ENCODE assay signal across 8 mouse cellular contexts in genomic region chr7:16051883-16052595, GRCm38 (mm10). TPM values are rescaled to one million over a fixed set of nuclear protein-coding genes. Genes with fewer than 3 reads are reported as not detected.
DNase-seq lines count a peak whose midpoint lies in the region; ATAC-seq lines count a peak whose summit lies in the region.

No protein-coding gene starts in this region.

- peak overlapping the region; percentile 76 for H3K27ac ChIP-seq in forebrain, embryonic 10.5 days
- peak overlapping the region; percentile 87 for H3K27ac ChIP-seq in heart, embryonic 15.5 days
- H3K27ac ChIP-seq in liver, embryonic 16.5 days (ENCODE audit: low read length) = peak overlapping the region; percentile 88
- peak overlapping the region; percentile 78 for H3K27ac ChIP-seq in neural tube, embryonic 13.5 days (replicated peaks)

- peak overlapping the region; percentile 51 for H3K4me3 ChIP-seq in forebrain, embryonic 10.5 days
- H3K4me3 ChIP-seq in heart, embryonic 15.5 days = peak overlapping the region; percentile 63
- peak overlapping the region; percentile 68 for H3K4me3 ChIP-seq in liver, embryonic 16.5 days (ENCODE audit: low read depth, low read length)
- H3K4me3 ChIP-seq in neural tube, embryonic 13.5 days = peak overlapping the region; percentile 43

- 8% methylated on average over 19 of the region's 19 CpGs for WGBS in forebrain, embryonic 10.5 days
- WGBS in heart, embryonic 15.5 days = 3% methylated on average over 19 of the region's 19 CpGs
- under 1% methylated on average over 19 of the region's 19 CpGs for WGBS in liver, embryonic 16.5 days (ENCODE audit: insufficient replicate concordance)
- WGBS in neural tube, embryonic 13.5 days = 8% methylated on average over 19 of the region's 19 CpGs

- peak overlapping the region; percentile 84 for H3K4me2 ChIP-seq in heart, embryonic 15.5 days
- peak overlapping the region; percentile 93 for H3K4me2 ChIP-seq in liver, embryonic 16.5 days (ENCODE audit: low read depth, low read length)
- H3K4me2 ChIP-seq in neural tube, embryonic 13.5 days = peak overlapping the region; percentile 68

- DNase-seq in CD8-positive naive resting alpha-beta T cell, adult 2 months (ENCODE audit: low read depth in 2 of 2, low spot score in 2 of 2) = peak; percentile 68 to 85
- DNase-seq in c-Kit-negative CD71-positive TER-119-positive erythroid progenitor cells, embryonic 14.5 days (ENCODE audit: low read depth, low spot score) = peak; percentile 80
- peak; percentile 75 for DNase-seq in forebrain, embryonic 10.5 days (ENCODE audit: extremely low spot score, low spot score)
- DNase-seq in kidney, postnatal 25 days = peak; percentile 85 to 86
- peak; percentile 50 for DNase-seq in telencephalon, adult 2 months (ENCODE audit: low read depth, low spot score)

- peak; percentile 8; the same call in 1 of the 2 replicates for ATAC-seq in heart, embryonic 15.5 days (replicated peaks; ENCODE audit: insufficient number of reproducible peaks, insufficient read depth, low FRiP score, low read depth)
- ATAC-seq in liver, embryonic 16.5 days (ENCODE audit: low read depth) = peak; percentile 28
- ATAC-seq in neural tube, embryonic 13.5 days (ENCODE audit: low read depth) = no peak

- H3K27me3 ChIP-seq in forebrain, embryonic 10.5 days (ENCODE audit: poor library complexity, severe bottlenecking) = no peaks in the 10 kb centered on the region
- H3K27me3 ChIP-seq in heart, embryonic 15.5 days = no peaks in the 10 kb centered on the region
- H3K27me3 ChIP-seq in liver, embryonic 16.5 days (ENCODE audit: control insufficient read depth, insufficient read depth, low read depth, low read length) = no peaks in the 10 kb centered on the region
- H3K27me3 ChIP-seq in neural tube, embryonic 13.5 days = 0 out of 2 replicates have a peak, but pooled peaks cover 3% of the 10 kb centered on the region

- no peaks in the 10 kb centered on the region for H3K36me3 ChIP-seq in forebrain, embryonic 10.5 days (replicated peaks)
- no peaks in the 10 kb centered on the region for H3K36me3 ChIP-seq in heart, embryonic 15.5 days
- no peaks in the 10 kb centered on the region for H3K36me3 ChIP-seq in liver, embryonic 16.5 days (ENCODE audit: control insufficient read depth, insufficient read depth)
- H3K36me3 ChIP-seq in neural tube, embryonic 13.5 days = no peaks in the 10 kb centered on the region

- peaks cover 31% of the 10 kb centered on the region for H3K4me1 ChIP-seq in forebrain, embryonic 10.5 days
- H3K4me1 ChIP-seq in heart, embryonic 15.5 days (replicated peaks) = peaks cover 27% of the 10 kb centered on the region
- H3K4me1 ChIP-seq in liver, embryonic 16.5 days (ENCODE audit: control insufficient read depth, low read depth, low read length) = peaks cover 38% of the 10 kb centered on the region
- H3K4me1 ChIP-seq in neural tube, embryonic 13.5 days (replicated peaks) = peaks cover 34% of the 10 kb centered on the region

- H3K9ac ChIP-seq in heart, embryonic 15.5 days = peak overlapping the region; percentile 65
- peak overlapping the region; percentile 77 for H3K9ac ChIP-seq in liver, embryonic 16.5 days (ENCODE audit: low read depth, low read length)
- peak overlapping the region; percentile 66 for H3K9ac ChIP-seq in neural tube, embryonic 13.5 days

- H3K9me3 ChIP-seq in forebrain, embryonic 10.5 days = no peaks in the 10 kb centered on the region
- no peaks in the 10 kb centered on the region for H3K9me3 ChIP-seq in heart, embryonic 15.5 days (replicated peaks)
- H3K9me3 ChIP-seq in liver, embryonic 16.5 days (replicated peaks; ENCODE audit: control insufficient read depth, low read length) = no peaks in the 10 kb centered on the region
- H3K9me3 ChIP-seq in neural tube, embryonic 13.5 days = no peaks in the 10 kb centered on the region

RNA-seq across cellular contexts. Expression of gene Bicra, which starts 4.3 kb away (rescaled TPM):
- polyA plus RNA-seq in forebrain, embryonic 10.5 days (2016; fragmentation: Nextera tagmentation; extraction: Ambion mirVana) = 7.0 and 7.7 TPM in 2 replicates
- 3.5 and 5.7 TPM in 2 replicates for polyA plus RNA-seq in heart, embryonic 15.5 days (2015; fragmentation: Nextera tagmentation; extraction: Ambion mirVana)
- polyA plus RNA-seq in liver, embryonic 16.5 days (2015; fragmentation: Nextera tagmentation; extraction: Ambion mirVana) = 1.4 and 1.9 TPM in 2 replicates
- 8.4 and 9.2 TPM in 2 replicates for polyA plus RNA-seq in neural tube, embryonic 13.5 days (2015; fragmentation: Nextera tagmentation; extraction: Ambion mirVana)

RNA-seq across cellular contexts. Expression of gene Zfp541, which starts 9.6 kb away (rescaled TPM):
- polyA plus RNA-seq in forebrain, embryonic 10.5 days (2016; fragmentation: Nextera tagmentation; extraction: Ambion mirVana) = 0.10 TPM in 1 of 2 replicates, not detected in the other
- not detected in 2 replicates for polyA plus RNA-seq in heart, embryonic 15.5 days (2015; fragmentation: Nextera tagmentation; extraction: Ambion mirVana)
- polyA plus RNA-seq in liver, embryonic 16.5 days (2015; fragmentation: Nextera tagmentation; extraction: Ambion mirVana) = not detected in 2 replicates
- polyA plus RNA-seq in neural tube, embryonic 13.5 days (2015; fragmentation: Nextera tagmentation; extraction: Ambion mirVana) = 0.04 and 0.10 TPM in 2 replicates

RNA-seq across cellular contexts. Expression of gene Napa, which starts 46.2 kb away (rescaled TPM):
- 169 and 171 TPM in 2 replicates for polyA plus RNA-seq in forebrain, embryonic 10.5 days (2016; fragmentation: Nextera tagmentation; extraction: Ambion mirVana)
- 130 and 161 TPM in 2 replicates for polyA plus RNA-seq in heart, embryonic 15.5 days (2015; fragmentation: Nextera tagmentation; extraction: Ambion mirVana)
- polyA plus RNA-seq in liver, embryonic 16.5 days (2015; fragmentation: Nextera tagmentation; extraction: Ambion mirVana) = 162 and 163 TPM in 2 replicates
- 235 and 247 TPM in 2 replicates for polyA plus RNA-seq in neural tube, embryonic 13.5 days (2015; fragmentation: Nextera tagmentation; extraction: Ambion mirVana)
